Mouse (Mus musculus): ENCODE measurements at regions not wholly inside any gene's neighbourhood (a gene's known extent, or its start where the extent isn't known, plus 50 kb on each side); places are given as distances from the start of the nearest gene placed in this dataset.

- no peak overlapping the region for H3K27ac ChIP-seq (replicated peaks; ENCODE audit: low read depth, low read length)
- WGBS = 87% methylated on average over 17 of the region's 17 CpGs
- H3K9me3 ChIP-seq (replicated peaks; ENCODE audit: control insufficient read depth, low read length) = no peaks in the 10 kb centered on the region
- no peaks in the 10 kb centered on the region for H3K4me1 ChIP-seq (ENCODE audit: control insufficient read depth, insufficient read depth, low read length)
- H3K27me3 ChIP-seq (ENCODE audit: control insufficient read depth, insufficient read depth, low read length) = no peaks in the 10 kb centered on the region
- no peak for DNase-seq (ENCODE audit: low spot score)
- no peak overlapping the region for H3K4me2 ChIP-seq (ENCODE audit: low read depth, low read length)
- H3K9ac ChIP-seq (replicated peaks; ENCODE audit: low read length) = no peak overlapping the region
- no peak overlapping the region for H3K4me3 ChIP-seq (ENCODE audit: low read depth, low read length)
- no peaks in the 10 kb centered on the region for H3K36me3 ChIP-seq (replicated peaks; ENCODE audit: control insufficient read depth, insufficient read depth, low read depth, low read length)
- no peak for ATAC-seq (replicated peaks; ENCODE audit: insufficient number of reproducible peaks, low FRiP score, low TSS enrichment, low read depth)
These were observed 63.1 kb downstream of the Gm11011 start for GRCm38 (mm10) chr2:169524429-169524828.

GRCm38 (mm10) chr2:169519941-169520340 lies 67.6 kb downstream of the Gm11011 start:
- no peaks in the 10 kb centered on the region for H3K4me1 ChIP-seq (ENCODE audit: control insufficient read depth, insufficient read depth, low read length)
- DNase-seq (ENCODE audit: low spot score) = no peak
- no peak overlapping the region for H3K4me2 ChIP-seq (ENCODE audit: low read depth, low read length)
- no peaks in the 10 kb centered on the region for H3K36me3 ChIP-seq (replicated peaks; ENCODE audit: control insufficient read depth, insufficient read depth, low read depth, low read length)
- no peak overlapping the region for H3K4me3 ChIP-seq (ENCODE audit: low read depth, low read length)
- H3K9me3 ChIP-seq (replicated peaks; ENCODE audit: control insufficient read depth, low read length) = no peaks in the 10 kb centered on the region
- 72% methylated on average over 9 of the region's 9 CpGs for WGBS
- no peak overlapping the region for H3K27ac ChIP-seq (replicated peaks; ENCODE audit: low read depth, low read length)
- H3K9ac ChIP-seq (replicated peaks; ENCODE audit: low read length) = no peak overlapping the region
- ATAC-seq (replicated peaks; ENCODE audit: insufficient number of reproducible peaks, low FRiP score, low TSS enrichment, low read depth) = no peak
- H3K27me3 ChIP-seq (ENCODE audit: control insufficient read depth, insufficient read depth, low read length) = no peaks in the 10 kb centered on the region

- Histone ChIP-seq H3K27me3 (ENCODE audit: control insufficient read depth, insufficient read depth, low read length) (no peaks in the 10 kb centered on the region), H3K4me2 (ENCODE audit: low read depth, low read length) (no peak overlapping the region), H3K4me1 (ENCODE audit: control insufficient read depth, insufficient read depth, low read length) (no peaks in the 10 kb centered on the region), H3K27ac (replicated peaks; ENCODE audit: low read depth, low read length) (no peak overlapping the region), H3K4me3 (ENCODE audit: low read depth, low read length) (no peak overlapping the region), H3K9ac (replicated peaks; ENCODE audit: low read length) (no peak overlapping the region), H3K9me3 (replicated peaks; ENCODE audit: control insufficient read depth, low read length) (no peaks in the 10 kb centered on the region), H3K36me3 (replicated peaks; ENCODE audit: control insufficient read depth, insufficient read depth, low read depth, low read length) (no peaks in the 10 kb centered on the region)
- DNase-seq (ENCODE audit: low spot score) (no peak), ATAC-seq (replicated peaks; ENCODE audit: insufficient number of reproducible peaks, low FRiP score, low TSS enrichment, low read depth) (no peak)
- 70% methylated on average over 11 of the region's 11 CpGs for WGBS
These were observed 72.2 kb downstream of the Gm11011 start for GRCm38 (mm10) chr2:169515350-169515749.

- WGBS = 89% methylated on average over 2 of the region's 2 CpGs
These were observed 76.8 kb downstream of the Gm11011 start for GRCm38 (mm10) chr2:169510741-169511140.

GRCm38 (mm10) chr2:169509406-169509805 lies 78.1 kb downstream of the Gm11011 start:
- H3K27ac ChIP-seq (replicated peaks; ENCODE audit: low read depth, low read length) = no peak overlapping the region
- H3K9me3 ChIP-seq (replicated peaks; ENCODE audit: control insufficient read depth, low read length) = no peaks in the 10 kb centered on the region
- ATAC-seq (replicated peaks; ENCODE audit: insufficient number of reproducible peaks, low FRiP score, low TSS enrichment, low read depth) (no peak), DNase-seq (ENCODE audit: low spot score) (no peak)
- WGBS = 78% methylated on average over 4 of the region's 4 CpGs
- H3K4me2 ChIP-seq (ENCODE audit: low read depth, low read length) = no peak overlapping the region
- no peaks in the 10 kb centered on the region for H3K36me3 ChIP-seq (replicated peaks; ENCODE audit: control insufficient read depth, insufficient read depth, low read depth, low read length)
- H3K4me1 ChIP-seq (ENCODE audit: control insufficient read depth, insufficient read depth, low read length) = no peaks in the 10 kb centered on the region
- H3K27me3 ChIP-seq (ENCODE audit: control insufficient read depth, insufficient read depth, low read length) = no peaks in the 10 kb centered on the region
- H3K9ac ChIP-seq (replicated peaks; ENCODE audit: low read length) = no peak overlapping the region
- H3K4me3 ChIP-seq (ENCODE audit: low read depth, low read length) = no peak overlapping the region

More at GRCm38 (mm10) chr2:169510741-169511140, 76.8 kb downstream of the Gm11011 start:
- Histone ChIP-seq H3K9ac (replicated peaks; ENCODE audit: low read length) (no peak overlapping the region), H3K9me3 (replicated peaks; ENCODE audit: control insufficient read depth, low read length) (no peaks in the 10 kb centered on the region), H3K4me2 (ENCODE audit: low read depth, low read length) (no peak overlapping the region), H3K4me1 (ENCODE audit: control insufficient read depth, insufficient read depth, low read length) (no peaks in the 10 kb centered on the region), H3K27ac (replicated peaks; ENCODE audit: low read depth, low read length) (no peak overlapping the region), H3K27me3 (ENCODE audit: control insufficient read depth, insufficient read depth, low read length) (no peaks in the 10 kb centered on the region), H3K4me3 (ENCODE audit: low read depth, low read length) (no peak overlapping the region), H3K36me3 (replicated peaks; ENCODE audit: control insufficient read depth, insufficient read depth, low read depth, low read length) (no peaks in the 10 kb centered on the region)
- ATAC-seq (replicated peaks; ENCODE audit: insufficient number of reproducible peaks, low FRiP score, low TSS enrichment, low read depth) (no peak), DNase-seq (ENCODE audit: low spot score) (no peak)

GRCm38 (mm10) chr2:169504416-169505057 lies 83.0 kb downstream of the Gm11011 start:
- H3K9me3 ChIP-seq (replicated peaks; ENCODE audit: control insufficient read depth, low read length) = no peaks in the 10 kb centered on the region
- H3K4me3 ChIP-seq (ENCODE audit: low read depth, low read length) = no peak overlapping the region
- H3K4me1 ChIP-seq (ENCODE audit: control insufficient read depth, insufficient read depth, low read length) = no peaks in the 10 kb centered on the region
- 74% methylated on average over 11 of the region's 11 CpGs for WGBS
- no peak overlapping the region for H3K9ac ChIP-seq (replicated peaks; ENCODE audit: low read length)
- no peak overlapping the region for H3K4me2 ChIP-seq (ENCODE audit: low read depth, low read length)
- DNase-seq (ENCODE audit: low spot score) (no peak), ATAC-seq (replicated peaks; ENCODE audit: insufficient number of reproducible peaks, low FRiP score, low TSS enrichment, low read depth) (no peak)
- H3K27me3 ChIP-seq (ENCODE audit: control insufficient read depth, insufficient read depth, low read length) = no peaks in the 10 kb centered on the region
- H3K36me3 ChIP-seq (replicated peaks; ENCODE audit: control insufficient read depth, insufficient read depth, low read depth, low read length) = no peaks in the 10 kb centered on the region
- no peak overlapping the region for H3K27ac ChIP-seq (replicated peaks; ENCODE audit: low read depth, low read length)

GRCm38 (mm10) chr2:169503598-169503958 lies 84.0 kb downstream of the Gm11011 start:
- Histone ChIP-seq H3K4me3 (ENCODE audit: low read depth, low read length) (no peak overlapping the region), H3K9me3 (replicated peaks; ENCODE audit: control insufficient read depth, low read length) (no peaks in the 10 kb centered on the region), H3K9ac (replicated peaks; ENCODE audit: low read length) (no peak overlapping the region), H3K4me2 (ENCODE audit: low read depth, low read length) (no peak overlapping the region), H3K4me1 (ENCODE audit: control insufficient read depth, insufficient read depth, low read length) (no peaks in the 10 kb centered on the region), H3K27me3 (ENCODE audit: control insufficient read depth, insufficient read depth, low read length) (no peaks in the 10 kb centered on the region), H3K36me3 (replicated peaks; ENCODE audit: control insufficient read depth, insufficient read depth, low read depth, low read length) (no peaks in the 10 kb centered on the region), H3K27ac (replicated peaks; ENCODE audit: low read depth, low read length) (no peak overlapping the region)
- ATAC-seq (replicated peaks; ENCODE audit: insufficient number of reproducible peaks, low FRiP score, low TSS enrichment, low read depth) = no peak
- no peak for DNase-seq (ENCODE audit: low spot score)
- 79% methylated on average over 6 of the region's 6 CpGs for WGBS

GRCm38 (mm10) chr2:169502717-169503597 lies 84.6 kb downstream of the Gm11011 start:
- no peaks in the 10 kb centered on the region for H3K4me1 ChIP-seq (ENCODE audit: control insufficient read depth, insufficient read depth, low read length)
- H3K9me3 ChIP-seq (replicated peaks; ENCODE audit: control insufficient read depth, low read length) = no peaks in the 10 kb centered on the region
- H3K27ac ChIP-seq (replicated peaks; ENCODE audit: low read depth, low read length) = no peak overlapping the region
- H3K4me2 ChIP-seq (ENCODE audit: low read depth, low read length) = no peak overlapping the region
- no peak for DNase-seq (ENCODE audit: low spot score)
- ATAC-seq (replicated peaks; ENCODE audit: insufficient number of reproducible peaks, low FRiP score, low TSS enrichment, low read depth) = no peak
- no peak overlapping the region for H3K9ac ChIP-seq (replicated peaks; ENCODE audit: low read length)
- no peaks in the 10 kb centered on the region for H3K36me3 ChIP-seq (replicated peaks; ENCODE audit: control insufficient read depth, insufficient read depth, low read depth, low read length)
- no peak overlapping the region for H3K4me3 ChIP-seq (ENCODE audit: low read depth, low read length)
- 81% methylated on average over 19 of the region's 19 CpGs for WGBS
- H3K27me3 ChIP-seq (ENCODE audit: control insufficient read depth, insufficient read depth, low read length) = no peaks in the 10 kb centered on the region
